Comparison of ENCODE assay signal across 8 mouse cellular contexts in genomic region chr9:64812475-64812860, GRCm38 (mm10). TPM values are rescaled to one million over a fixed set of nuclear protein-coding genes. Genes with fewer than 3 reads are reported as not detected.
A peak's percentile ranks its signal among the peaks of the same experiment; 100 is the strongest.
DNase-seq lines count a peak whose midpoint lies in the region; ATAC-seq and TF ChIP-seq lines count a peak whose summit lies in the region.

No protein-coding gene starts in this region.

- intact Hi-C loops in gastrocnemius, postnatal 14 days (cut with DNase I; ENCODE audit: low total_unique reads), result no loop called here

- H3K27ac ChIP-seq in heart, embryonic 15.5 days, result 0 out of 2 replicates have a peak overlapping the region, but pooled peaks have one; percentile 94
- peak overlapping the region; percentile 96; the same call in 1 of the 2 replicates for H3K27ac ChIP-seq in bone marrow, adult 2 months (ENCODE audit: control insufficient read depth, insufficient read depth, low read depth, low read length, poor library complexity)
- H3K27ac ChIP-seq in hindbrain, embryonic 14.5 days, result no peak overlapping the region
- H3K27ac ChIP-seq in midbrain, embryonic 14.5 days (replicated peaks; ENCODE audit: low read depth, low read length), result no peak overlapping the region

- H3K9me3 ChIP-seq in heart, embryonic 15.5 days (replicated peaks), result no peaks in the 10 kb centered on the region
- H3K9me3 ChIP-seq in hindbrain, embryonic 14.5 days (ENCODE audit: control insufficient read depth, low read length), result no peaks in the 10 kb centered on the region
- H3K9me3 ChIP-seq in midbrain, embryonic 14.5 days (ENCODE audit: control insufficient read depth, low read length), result no peaks in the 10 kb centered on the region

- H3K27me3 ChIP-seq in heart, embryonic 15.5 days, result no peaks in the 10 kb centered on the region
- no peaks in the 10 kb centered on the region for H3K27me3 ChIP-seq in hindbrain, embryonic 14.5 days (ENCODE audit: control insufficient read depth, insufficient read depth, low read length)
- H3K27me3 ChIP-seq in midbrain, embryonic 14.5 days (ENCODE audit: control insufficient read depth, insufficient read depth, low read length), result no peaks in the 10 kb centered on the region

- H3K9ac ChIP-seq in heart, embryonic 15.5 days, result peak overlapping the region; percentile 73; the same call in 1 of the 2 replicates
- peak overlapping the region; percentile 82 for H3K9ac ChIP-seq in hindbrain, embryonic 14.5 days
- peak overlapping the region; percentile 84 for H3K9ac ChIP-seq in midbrain, embryonic 14.5 days (replicated peaks; ENCODE audit: low read length)

- TF ChIP-seq POLR2A in bone marrow, adult 2 months (IDR thresholded peaks at IDR 0.05; ENCODE audit: borderline replicate concordance, control insufficient read depth, low read depth, low read length), result no peak

- no peak for ATAC-seq in heart, embryonic 15.5 days (replicated peaks; ENCODE audit: insufficient number of reproducible peaks, insufficient read depth, low FRiP score, low read depth)
- no peak for ATAC-seq in hindbrain, embryonic 14.5 days (ENCODE audit: low FRiP score)
- ATAC-seq in midbrain, embryonic 14.5 days (ENCODE audit: low FRiP score, low TSS enrichment), result no peak

- DNase-seq in heart, adult 8-10 months (ENCODE audit: low spot score), result no peak
- DNase-seq in hindbrain, embryonic 14.5 days (ENCODE audit: low spot score), result no peak
- DNase-seq in midbrain, embryonic 14.5 days, result no peak
- no peak for DNase-seq in right cerebral cortex, postnatal 14 days
- DNase-seq in cerebellum, postnatal 25 days, result no peak
- no peak for DNase-seq in gastrocnemius, postnatal 14 days

- WGBS in heart, embryonic 15.5 days, result 40% methylated on average over 1 of the region's 1 CpGs
- WGBS in bone marrow, adult 2 months, result 15% methylated on average over 1 of the region's 1 CpGs
- 30% methylated on average over 1 of the region's 1 CpGs for WGBS in hindbrain, embryonic 14.5 days
- 38% methylated on average over 1 of the region's 1 CpGs for WGBS in midbrain, embryonic 14.5 days

- H3K4me2 ChIP-seq in heart, embryonic 15.5 days, result peak overlapping the region; percentile 90
- H3K4me2 ChIP-seq in hindbrain, embryonic 14.5 days (replicated peaks), result peak overlapping the region; percentile 61
- peak overlapping the region; percentile 67 for H3K4me2 ChIP-seq in midbrain, embryonic 14.5 days (ENCODE audit: low read length)

- H3K4me1 ChIP-seq in heart, embryonic 15.5 days (replicated peaks), result peaks cover 8% of the 10 kb centered on the region
- no peaks in the 10 kb centered on the region; the same call in 1 of the 2 replicates for H3K4me1 ChIP-seq in bone marrow, adult 2 months (ENCODE audit: control insufficient read depth, insufficient read depth, low read length)
- peaks cover 13% of the 10 kb centered on the region for H3K4me1 ChIP-seq in hindbrain, embryonic 14.5 days (replicated peaks; ENCODE audit: control insufficient read depth, insufficient read depth, low read length)
- H3K4me1 ChIP-seq in midbrain, embryonic 14.5 days (ENCODE audit: control insufficient read depth, insufficient read depth, low read length), result peaks cover 5% of the 10 kb centered on the region

- TF ChIP-seq CTCF in bone marrow, adult 2 months (IDR thresholded peaks at IDR 0.05; ENCODE audit: control insufficient read depth, insufficient read depth, low read length), result no peak

- H3K4me3 ChIP-seq in heart, embryonic 15.5 days, result peak overlapping the region; percentile 98
- H3K4me3 ChIP-seq in bone marrow, adult 2 months (replicated peaks; ENCODE audit: control insufficient read depth, low read depth, low read length), result peak overlapping the region; percentile 91
- peak overlapping the region; percentile 83 for H3K4me3 ChIP-seq in hindbrain, embryonic 14.5 days (replicated peaks; ENCODE audit: low read length)
- peak overlapping the region; percentile 78 for H3K4me3 ChIP-seq in midbrain, embryonic 14.5 days (replicated peaks; ENCODE audit: low read depth, low read length)

- no peaks in the 10 kb centered on the region for H3K36me3 ChIP-seq in heart, embryonic 15.5 days
- H3K36me3 ChIP-seq in hindbrain, embryonic 14.5 days (replicated peaks; ENCODE audit: control insufficient read depth, insufficient read depth), result no peaks in the 10 kb centered on the region
- H3K36me3 ChIP-seq in midbrain, embryonic 14.5 days (ENCODE audit: control insufficient read depth, insufficient read depth, low read length), result no peaks in the 10 kb centered on the region

RNA-seq across cellular contexts. Expression of gene Dennd4a, which starts 1.3 kb away (rescaled TPM):
- polyA plus RNA-seq in heart, embryonic 15.5 days (2015; fragmentation: Nextera tagmentation; extraction: Ambion mirVana), result 4.8 and 7.9 TPM in 2 replicates
- 1 to 10 TPM; 5.7 to 8.5 (median 6.3) TPM for total RNA-seq in heart, adult 8-10 months (2022)
- 77.2 and 86.3 TPM in 2 replicates for polyA plus RNA-seq in bone marrow, adult 2 months (2011; ENCODE audit: insufficient read depth, insufficient read length, low replicate concordance, missing spikeins)
- 12.4 and 12.7 TPM in 2 replicates for polyA plus RNA-seq in hindbrain, embryonic 14.5 days (2014; fragmentation: Nextera tagmentation; extraction: Ambion mirVana)
- 12.8 and 14.1 TPM in 2 replicates for polyA plus RNA-seq in midbrain, embryonic 14.5 days (2014; fragmentation: Nextera tagmentation; extraction: Ambion mirVana)
- total RNA-seq in gastrocnemius, postnatal 14 days (2021), result 1 to 10 TPM; 5.0 to 6.4 TPM

Comparison
In these comparisons a context has a peak if more than half of its experiments do, and no peak if none do; other contexts are left out.
1. H3K27ac ChIP-seq: peak in heart, embryonic 15.5 days (single experiment) and bone marrow, adult 2 months (single experiment); none in hindbrain, embryonic 14.5 days (single experiment) and midbrain, embryonic 14.5 days (single experiment).
2. Peak in every context shown above with its lines, with median percentiles within 50 percentile points of each other: H3K4me2 ChIP-seq, H3K4me3 ChIP-seq and H3K9ac ChIP-seq.